Mouse (Mus musculus) limb, embryonic 15.5 days (tissue): ENCODE results near the gene Gspt1. TPM values are rescaled to one million over a fixed set of nuclear protein-coding genes. Genes with fewer than 3 reads are reported as not detected.

Source experiments
- ATAC-seq: fragments of 200-750 bp; cut with Nextera tagmentation; 2 replicates; pipeline ENCODE4 v1.8.0; 2017; ENCODE audit warnings: low read depth, moderate TSS enrichment; ENCODE audit not compliant: insufficient number of reproducible peaks, low FRiP score, low TSS enrichment
- H3K27ac ChIP-seq: fragments of 300-500 bp; sonication (generic); 2 replicates; pipeline ENCODE4 v1.5.1; 2015; ENCODE audit warnings: moderate library complexity, mild to moderate bottlenecking, inconsistent platforms
- H3K27me3 ChIP-seq: fragments of 300-500 bp; sonication (generic); 2 replicates; pipeline ENCODE4 v1.6.1; 2015; ENCODE audit warnings: inconsistent platforms
- H3K36me3 ChIP-seq: fragments of 300-500 bp; sonication (generic); 2 replicates; pipeline ENCODE4 v1.6.1; 2015; ENCODE audit warnings: inconsistent platforms
- H3K4me1 ChIP-seq: fragments of 300-500 bp; sonication (generic); 2 replicates; pipeline ENCODE4 v1.6.1; 2015; ENCODE audit warnings: inconsistent platforms
- H3K4me2 ChIP-seq: fragments of 300-500 bp; sonication (generic); 2 replicates; pipeline ENCODE4 v1.6.1; 2015; ENCODE audit warnings: mild to moderate bottlenecking, inconsistent platforms
- H3K4me3 ChIP-seq: fragments of 300-500 bp; sonication (generic); 2 replicates; pipeline ENCODE4 v1.5.1; 2015; ENCODE audit warnings: mild to moderate bottlenecking, inconsistent platforms
- H3K9ac ChIP-seq: fragments of 300-500 bp; sonication (generic); 2 replicates; pipeline ENCODE4 v1.6.1; 2015; ENCODE audit warnings: inconsistent platforms
- H3K9me3 ChIP-seq: fragments of 300-500 bp; sonication (generic); 2 replicates; pipeline ENCODE4 v1.6.1; 2016; ENCODE audit warnings: inconsistent platforms
- WGBS: fragments of 180-500 bp; shearing (Covaris S2); methylation state at CpG from one replicate; pipeline ENCODE4 v1.1.7; 2015; 5-methylcytosine and 5-hydroxymethylcytosine counted together
- polyA plus RNA-seq: library from polyadenylated mRNA; unstranded; fragments of >200 nt; fragmentation: Nextera tagmentation; extraction: Ambion mirVana; gene quantifications from 2 replicates; pipeline ENCODE4 v1.2.1, GENCODE M21; 2015

The Gspt1 gene
- polyA plus RNA-seq, 1 experiment from 2014 or later = 75.5 TPM

- Histone ChIP-seq H3K4me3 (no peak overlapping the region), H3K27me3 (no peaks in the 10 kb centered on the region), H3K4me1 (no peaks in the 10 kb centered on the region), H3K4me2 (no peak overlapping the region), H3K36me3 (no peaks in the 10 kb centered on the region), H3K27ac (no peak overlapping the region), H3K9me3 (no peaks in the 10 kb centered on the region), H3K9ac (no peak overlapping the region)
- 29% methylated on average over 6 of the region's 6 CpGs for WGBS
- no peak for ATAC-seq
Observed at GRCm38 (mm10) chr16:11269808-11270207, 15.7 kb upstream of the Gspt1 start.

DNA sequence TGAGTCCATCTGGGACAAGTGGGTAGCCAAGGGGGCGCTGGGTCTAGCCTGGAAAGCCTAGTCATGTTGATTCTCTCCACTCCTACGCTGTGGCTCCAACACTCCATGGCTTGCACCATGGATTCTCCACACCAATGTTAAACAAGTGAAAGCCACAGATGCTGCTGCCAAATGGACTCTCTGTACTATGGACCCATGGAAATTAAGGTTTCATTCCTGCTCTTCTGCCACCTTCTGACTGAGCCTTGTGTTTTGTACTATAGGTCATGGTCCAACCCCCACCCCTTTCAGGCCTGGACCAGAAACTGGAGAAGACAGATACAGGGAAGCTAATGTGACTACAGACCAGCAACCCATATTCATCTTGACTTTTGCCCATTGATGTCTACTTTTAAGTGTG lies 12.4 kb upstream of the Gspt1 start:
- H3K27ac ChIP-seq = no peak overlapping the region
- 82% methylated on average over 2 of the region's 2 CpGs for WGBS
- no peak overlapping the region for H3K9ac ChIP-seq

GRCm38 (mm10) chr16:11263266-11263665 lies 9.1 kb upstream of the Gspt1 start:
- no peak overlapping the region for H3K4me2 ChIP-seq
- H3K27me3 ChIP-seq = no peaks in the 10 kb centered on the region
- no peaks in the 10 kb centered on the region for H3K4me1 ChIP-seq
- no peaks in the 10 kb centered on the region for H3K36me3 ChIP-seq
- no peak for ATAC-seq
- H3K4me3 ChIP-seq = no peak overlapping the region
- H3K9me3 ChIP-seq = no peaks in the 10 kb centered on the region
- H3K27ac ChIP-seq = no peak overlapping the region
- H3K9ac ChIP-seq = no peak overlapping the region

More for the DNA sequence above, 12.4 kb upstream of the Gspt1 start:
- Histone ChIP-seq H3K9me3 (no peaks in the 10 kb centered on the region), H3K27me3 (no peaks in the 10 kb centered on the region), H3K4me1 (no peaks in the 10 kb centered on the region), H3K4me2 (no peak overlapping the region), H3K4me3 (no peak overlapping the region), H3K36me3 (no peaks in the 10 kb centered on the region)
- no peak for ATAC-seq

DNA sequence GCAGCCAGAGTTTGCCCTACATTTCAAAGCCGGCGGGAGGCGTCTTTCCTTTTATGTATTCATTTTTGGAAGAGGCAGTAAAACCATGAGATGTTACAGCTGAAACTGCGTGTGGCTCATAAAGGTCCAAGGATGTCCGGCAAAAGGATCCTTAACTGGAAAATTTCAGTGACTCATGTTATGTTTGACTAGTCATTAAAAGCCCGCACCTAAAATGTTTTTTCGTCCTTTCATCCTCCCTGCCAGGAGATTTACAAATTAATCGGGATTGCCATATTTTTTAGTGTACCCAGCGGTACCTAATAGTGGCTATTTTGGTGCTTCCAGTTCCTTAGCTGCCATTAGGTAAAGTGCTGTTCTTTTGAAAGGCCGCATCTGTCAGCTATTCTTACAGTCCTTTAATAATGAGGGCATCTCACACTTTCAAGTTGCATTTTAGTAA lies 619 bp upstream of the Gspt1 start:
- Histone ChIP-seq H3K4me3 (peak overlapping the region; percentile 100), H3K27ac (peak overlapping the region; percentile 96), H3K27me3 (no peaks in the 10 kb centered on the region), H3K9me3 (no peaks in the 10 kb centered on the region), H3K4me2 (peak overlapping the region; percentile 68), H3K4me1 (peaks cover 8% of the 10 kb centered on the region; the same call in 1 of the 2 replicates), H3K36me3 (no peaks in the 10 kb centered on the region), H3K9ac (peak overlapping the region; percentile 47)
- 12% methylated on average over 10 of the region's 10 CpGs for WGBS
- no peak for ATAC-seq

DNA sequence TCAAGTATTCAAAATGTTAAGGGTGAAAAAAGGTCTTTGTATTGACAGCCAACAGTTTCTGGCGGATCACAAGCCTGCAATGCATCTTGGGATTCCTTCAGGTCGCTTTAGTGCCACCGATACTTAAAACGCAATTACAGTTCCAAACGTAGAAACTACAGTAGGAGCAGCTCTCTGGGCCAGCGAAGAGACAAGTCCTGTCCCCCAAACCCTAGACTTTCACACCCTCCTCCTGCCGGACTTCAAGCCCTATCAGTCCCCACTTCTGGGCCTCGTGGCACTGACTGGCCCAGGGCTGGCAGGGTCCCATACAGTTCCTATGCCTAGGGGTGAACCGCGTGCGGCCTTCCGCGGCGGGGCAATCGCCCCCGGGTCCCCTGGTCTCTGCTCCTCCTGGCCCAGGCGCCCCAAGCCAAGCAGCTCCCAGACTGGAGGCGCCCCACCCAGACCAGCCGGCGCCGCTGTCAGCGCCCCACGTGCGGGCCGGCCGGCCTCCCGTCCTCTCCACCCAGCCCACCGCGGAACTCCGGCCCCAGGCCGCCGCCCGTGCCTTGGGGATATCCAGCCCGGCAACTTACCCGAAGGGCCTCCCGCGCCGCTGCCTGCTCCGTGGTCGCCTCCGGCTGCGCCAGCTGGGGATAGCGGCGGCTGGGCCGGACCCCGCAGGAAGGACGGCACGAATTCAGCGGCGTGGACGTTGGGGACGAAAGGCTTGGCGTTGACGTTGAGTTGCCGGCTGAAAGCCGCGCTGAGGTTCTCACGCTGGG lies 877 bp downstream of the Gspt1 start:
- peaks cover 8% of the 10 kb centered on the region; the same call in 1 of the 2 replicates for H3K4me1 ChIP-seq
- peak; percentile 15; the same call in 1 of the 2 replicates for ATAC-seq
- H3K4me3 ChIP-seq = peak overlapping the region; percentile 100
- under 1% methylated on average over 58 of the region's 58 CpGs for WGBS
- H3K27ac ChIP-seq = peak overlapping the region; percentile 96
- H3K4me2 ChIP-seq = peak overlapping the region; percentile 68
- no peaks in the 10 kb centered on the region for H3K27me3 ChIP-seq
- H3K36me3 ChIP-seq = peaks cover 3% of the 10 kb centered on the region; the same call in 1 of the 2 replicates
- H3K9ac ChIP-seq = peak overlapping the region; percentile 93
- H3K9me3 ChIP-seq = no peaks in the 10 kb centered on the region

DNA sequence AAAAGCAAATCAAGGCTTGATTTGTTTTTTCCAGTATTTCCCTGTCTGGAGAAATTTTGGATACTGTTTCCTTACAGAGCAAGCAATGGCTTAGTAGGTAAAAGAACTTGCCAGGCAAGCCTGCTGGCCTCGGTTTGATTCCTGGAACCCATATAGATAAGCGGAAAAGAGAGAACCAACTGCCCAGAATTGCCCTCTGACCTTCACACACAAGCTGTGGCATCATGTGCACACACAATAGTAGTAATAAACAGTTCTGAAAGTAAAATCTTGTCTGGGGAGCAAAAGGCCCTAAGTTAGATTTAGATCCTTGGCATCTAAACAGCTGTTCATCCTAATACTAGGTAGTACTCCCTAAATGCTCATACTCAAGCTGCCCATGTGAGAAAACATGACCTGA lies 6.3 kb downstream of the Gspt1 start:
- Histone ChIP-seq H3K9ac (no peak overlapping the region), H3K4me2 (no peak overlapping the region), H3K27ac (no peak overlapping the region), H3K9me3 (no peaks in the 10 kb centered on the region), H3K36me3 (peaks cover 3% of the 10 kb centered on the region; the same call in 1 of the 2 replicates), H3K27me3 (no peaks in the 10 kb centered on the region), H3K4me3 (no peak overlapping the region), H3K4me1 (peaks cover 8% of the 10 kb centered on the region; the same call in 1 of the 2 replicates)
- no peak for ATAC-seq
- WGBS = 77% methylated on average over 2 of the region's 2 CpGs

DNA sequence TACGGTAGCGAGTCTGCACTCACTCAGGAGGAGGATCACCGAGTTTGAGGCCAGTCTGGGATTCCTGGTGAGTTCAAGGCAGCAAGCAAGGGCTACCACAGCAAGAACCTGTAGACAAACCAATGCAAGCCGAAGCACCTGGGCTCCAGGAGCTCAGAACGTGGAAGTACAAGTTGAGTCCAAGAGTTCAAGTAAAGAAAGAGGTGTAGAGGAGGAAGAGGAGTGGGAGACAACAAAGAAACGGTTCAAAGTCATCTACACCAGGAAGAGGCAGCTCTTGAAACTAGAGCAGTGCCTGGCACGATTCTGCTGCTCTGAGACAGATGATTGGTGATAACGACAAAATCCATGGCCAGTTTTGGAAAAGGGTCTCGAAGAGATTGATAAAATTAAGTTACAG lies 8.4 kb downstream of the Gspt1 start:
- no peak for ATAC-seq
- Histone ChIP-seq H3K9me3 (no peaks in the 10 kb centered on the region), H3K36me3 (peaks cover 3% of the 10 kb centered on the region; the same call in 1 of the 2 replicates), H3K4me2 (no peak overlapping the region), H3K9ac (no peak overlapping the region), H3K4me1 (no peaks in the 10 kb centered on the region), H3K27ac (no peak overlapping the region), H3K27me3 (no peaks in the 10 kb centered on the region), H3K4me3 (no peak overlapping the region)
- 79% methylated on average over 9 of the region's 9 CpGs for WGBS

DNA sequence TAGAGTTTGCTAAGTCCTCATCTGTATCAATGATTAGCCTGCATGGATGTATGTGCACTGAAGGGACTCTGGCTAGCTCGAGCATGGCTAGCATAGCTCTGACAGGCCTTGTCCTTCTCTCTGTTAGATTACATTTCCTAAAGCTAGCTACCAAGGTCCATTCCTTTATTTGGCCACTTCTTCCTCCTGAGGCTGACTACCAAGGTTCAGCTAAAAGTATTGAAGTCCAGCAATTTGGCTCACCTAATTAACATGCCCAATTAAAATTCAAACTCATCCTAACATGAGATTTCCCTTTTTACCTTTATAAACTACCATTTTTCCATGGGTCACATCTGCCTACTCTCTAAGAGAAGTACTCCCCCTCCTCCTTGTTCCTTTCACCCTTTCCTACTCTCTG lies 11.7 kb downstream of the Gspt1 start:
- Histone ChIP-seq H3K4me1 (no peaks in the 10 kb centered on the region), H3K9ac (no peak overlapping the region), H3K36me3 (peaks cover 13% of the 10 kb centered on the region), H3K27ac (no peak overlapping the region), H3K4me3 (no peak overlapping the region), H3K27me3 (no peaks in the 10 kb centered on the region), H3K9me3 (no peaks in the 10 kb centered on the region), H3K4me2 (no peak overlapping the region)
- no peak for ATAC-seq
- WGBS = 76% methylated on average over 1 of the region's 1 CpGs

DNA sequence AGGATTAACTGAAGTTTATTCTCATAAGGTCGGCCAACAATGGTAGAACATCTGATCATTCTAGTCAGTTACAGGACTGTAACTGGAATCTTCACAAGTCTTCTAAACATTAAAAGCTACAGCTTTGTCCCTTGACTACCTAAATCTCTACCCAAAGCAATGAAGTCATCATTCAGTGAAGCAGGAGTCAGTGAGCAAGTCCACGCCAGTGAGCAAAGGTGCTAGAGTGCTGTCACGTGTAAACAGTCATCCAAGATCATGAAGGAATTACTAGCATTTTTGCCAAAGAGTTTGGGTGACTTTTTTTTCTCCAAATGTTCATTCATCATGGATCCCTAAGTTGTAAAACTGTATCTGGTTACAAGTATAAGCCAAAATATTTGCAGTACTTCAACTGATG lies 36.3 kb downstream of the Gspt1 start:
- 84% methylated on average over 3 of the region's 3 CpGs for WGBS

DNA sequence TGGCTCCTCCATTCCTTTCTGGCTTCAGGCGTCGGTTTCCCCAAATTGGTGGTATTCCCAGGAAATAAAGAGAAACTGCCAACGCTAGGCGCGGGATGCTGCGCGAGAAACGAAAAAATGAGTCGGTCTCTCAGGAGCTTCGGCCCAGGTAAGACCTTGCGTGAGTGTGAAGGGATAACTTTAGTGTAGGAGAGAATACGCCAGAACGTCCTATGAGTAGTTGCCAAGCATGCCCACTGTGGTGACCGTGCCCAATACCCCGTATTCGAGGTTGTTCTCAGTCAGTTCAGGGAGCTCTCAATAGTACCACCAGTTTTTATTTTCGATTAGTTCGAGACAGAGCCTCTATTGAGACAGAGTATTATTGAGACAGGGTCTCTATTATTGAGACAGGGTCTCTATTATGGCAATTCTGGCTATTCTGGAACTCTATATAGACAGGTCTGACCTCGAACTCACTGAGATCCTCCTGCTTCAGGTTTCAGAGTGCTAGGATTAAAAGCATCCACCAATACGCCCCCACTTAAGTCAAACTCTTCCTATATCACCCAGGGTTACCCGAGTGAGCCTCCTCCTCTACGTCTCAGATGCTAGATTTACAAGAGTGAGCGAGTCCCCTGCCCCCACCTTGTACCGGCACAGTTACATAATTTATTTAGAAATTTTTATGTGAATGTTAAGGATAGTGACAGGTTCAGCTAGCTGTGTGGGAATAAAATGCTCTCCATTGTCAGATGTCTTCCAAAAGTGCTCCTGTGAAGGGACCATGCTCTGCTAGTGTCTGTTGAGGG lies 50.3 kb downstream of the Gspt1 start:
- H3K9me3 ChIP-seq = no peaks in the 10 kb centered on the region
- H3K4me1 ChIP-seq = peaks cover 25% of the 10 kb centered on the region
- no peaks in the 10 kb centered on the region for H3K27me3 ChIP-seq
- peak overlapping the region; percentile 88 for H3K27ac ChIP-seq
- 6% methylated on average over 24 of the region's 24 CpGs for WGBS
- peak overlapping the region; percentile 73 for H3K4me3 ChIP-seq
- H3K4me2 ChIP-seq = peak overlapping the region; percentile 82
- no peak for ATAC-seq
- H3K36me3 ChIP-seq = peaks cover 39% of the 10 kb centered on the region
- H3K9ac ChIP-seq = peak overlapping the region; percentile 72

More for the DNA sequence above, 36.3 kb downstream of the Gspt1 start:
- ATAC-seq = no peak
- H3K9ac ChIP-seq = no peak overlapping the region
- no peak overlapping the region for H3K4me2 ChIP-seq
- H3K4me1 ChIP-seq = no peaks in the 10 kb centered on the region
- H3K27me3 ChIP-seq = no peaks in the 10 kb centered on the region
- no peak overlapping the region for H3K4me3 ChIP-seq
- H3K9me3 ChIP-seq = no peaks in the 10 kb centered on the region
- peaks cover 60% of the 10 kb centered on the region for H3K36me3 ChIP-seq
- no peak overlapping the region for H3K27ac ChIP-seq

GRCm38 (mm10) chr16:11202571-11203554 lies 51.3 kb downstream of the Gspt1 start, which contains the start of gene Rsl1d1:
TSS of gene Rsl1d1 (minus strand) at chr16:11203331.
- no peaks in the 10 kb centered on the region for H3K9me3 ChIP-seq
- peak within 1 kb of the TSS; percentile 88 for H3K27ac ChIP-seq
- H3K27me3 ChIP-seq = no peaks in the 10 kb centered on the region
- peaks cover 42% of the 10 kb centered on the region for H3K36me3 ChIP-seq
- H3K9ac ChIP-seq = peak within 1 kb of the TSS; percentile 74
- H3K4me2 ChIP-seq = peak within 1 kb of the TSS; percentile 82
- WGBS = under 1% methylated on average over 68 of the region's 68 CpGs
- H3K4me3 ChIP-seq = peak within 1 kb of the TSS; percentile 73
- peaks cover 28% of the 10 kb centered on the region for H3K4me1 ChIP-seq
- ATAC-seq = peak; percentile 97
